Mouse (Mus musculus) neural tube, embryonic 12.5 days (tissue): ENCODE results near the gene Ctla4. TPM values are rescaled to one million over a fixed set of nuclear protein-coding genes. Genes with fewer than 3 reads are reported as not detected.

ENCODE experiments used
- ATAC-seq: fragments of 200-750 bp; cut with Nextera tagmentation; 2 replicates; pipeline ENCODE4 v1.8.0; 2017; ENCODE audit warnings: low read depth, mild to moderate bottlenecking, moderate TSS enrichment, moderate library complexity; ENCODE audit not compliant: low FRiP score
- H3K27ac ChIP-seq: fragments of 300-500 bp; sonication (generic); 2 replicates; pipeline ENCODE4 v1.5.1; 2016
- H3K27me3 ChIP-seq: fragments of 300-500 bp; sonication (generic); replicated peaks from 2 replicates; pipeline ENCODE4 v1.6.1; 2016; ENCODE audit warnings: mild to moderate bottlenecking
- H3K36me3 ChIP-seq: fragments of 300-500 bp; sonication (generic); 2 replicates; pipeline ENCODE4 v1.6.1; 2016; ENCODE audit warnings: mild to moderate bottlenecking
- H3K4me1 ChIP-seq: fragments of 300-500 bp; sonication (generic); 2 replicates; pipeline ENCODE4 v1.6.1; 2016
- H3K4me2 ChIP-seq: fragments of 300-500 bp; sonication (generic); replicated peaks from 2 replicates; pipeline ENCODE4 v1.6.1; 2016; ENCODE audit warnings: mild to moderate bottlenecking
- H3K4me3 ChIP-seq: fragments of 300-500 bp; sonication (generic); 2 replicates; pipeline ENCODE4 v1.5.1; 2016
- H3K9ac ChIP-seq: fragments of 300-500 bp; sonication (generic); 2 replicates; pipeline ENCODE4 v1.6.1; 2016; ENCODE audit warnings: mild to moderate bottlenecking
- H3K9me3 ChIP-seq: fragments of 300-500 bp; sonication (generic); 2 replicates; pipeline ENCODE4 v1.6.1; 2016; ENCODE audit warnings: mild to moderate bottlenecking
- WGBS: fragments of 180-500 bp; shearing (Covaris S2); methylation state at CpG from one replicate; pipeline ENCODE4 v1.1.7; 2016; 5-methylcytosine and 5-hydroxymethylcytosine counted together
- polyA plus RNA-seq: library from polyadenylated mRNA; unstranded; fragments of >200 nt; fragmentation: Nextera tagmentation; extraction: Ambion mirVana; gene quantifications from 2 replicates; pipeline ENCODE4 v1.2.1, GENCODE M21; 2016

The Ctla4 gene
- polyA plus RNA-seq, 1 experiment from 2014 or later: not detected

DNA sequence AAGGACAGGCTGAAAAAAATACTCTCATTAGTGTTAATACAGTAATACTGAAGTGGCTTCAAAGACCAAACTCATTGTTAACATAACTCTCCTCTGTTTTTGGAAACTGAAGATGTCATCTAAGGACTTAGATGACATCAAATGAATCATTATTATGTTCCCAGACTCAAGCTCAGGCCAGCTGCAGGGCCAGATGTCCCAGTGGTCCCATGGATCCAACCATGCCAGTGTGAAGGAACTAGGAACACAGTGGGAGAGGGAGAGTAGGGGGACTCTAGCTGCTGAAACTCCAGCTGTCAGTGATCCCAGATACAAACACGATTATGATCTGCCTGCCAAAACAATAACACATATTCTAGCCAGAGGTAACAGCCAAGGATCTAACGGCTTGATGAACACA lies 51.5 kb downstream of the Ctla4 start:
- H3K9me3 ChIP-seq: no peaks in the 10 kb centered on the region
- ATAC-seq: no peak
- H3K9ac ChIP-seq: no peak overlapping the region
- no peaks in the 10 kb centered on the region for H3K36me3 ChIP-seq
- no peak overlapping the region for H3K27ac ChIP-seq
- H3K4me3 ChIP-seq: no peak overlapping the region
- 83% methylated on average over 2 of the region's 2 CpGs for WGBS
- H3K4me2 ChIP-seq: no peak overlapping the region
- no peaks in the 10 kb centered on the region for H3K27me3 ChIP-seq
- H3K4me1 ChIP-seq: no peaks in the 10 kb centered on the region

DNA sequence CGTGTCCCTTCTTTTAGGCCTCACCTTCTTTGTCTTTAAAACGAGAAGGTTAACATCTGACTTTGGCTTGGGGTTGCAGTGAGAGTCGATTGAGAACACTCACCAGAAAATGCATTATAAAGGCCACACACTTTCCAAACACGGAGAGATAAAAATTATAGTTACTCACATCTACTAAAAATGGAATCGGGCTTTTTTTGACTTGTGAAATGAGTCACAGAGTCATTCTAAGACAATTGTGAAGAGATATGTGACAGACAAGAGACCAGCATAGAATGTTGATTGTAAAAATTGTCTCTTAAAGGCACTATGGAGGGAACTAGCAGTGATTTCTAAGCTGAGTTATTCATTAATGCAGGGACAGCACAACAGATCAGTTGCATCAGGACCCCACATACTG lies 52.2 kb downstream of the Ctla4 start:
- WGBS: 88% methylated on average over 5 of the region's 5 CpGs
- H3K4me1 ChIP-seq: no peaks in the 10 kb centered on the region
- H3K36me3 ChIP-seq: no peaks in the 10 kb centered on the region
- H3K9ac ChIP-seq: no peak overlapping the region
- no peak overlapping the region for H3K4me3 ChIP-seq
- no peak for ATAC-seq
- H3K9me3 ChIP-seq: no peaks in the 10 kb centered on the region
- no peak overlapping the region for H3K27ac ChIP-seq
- no peaks in the 10 kb centered on the region for H3K27me3 ChIP-seq
- no peak overlapping the region for H3K4me2 ChIP-seq

DNA sequence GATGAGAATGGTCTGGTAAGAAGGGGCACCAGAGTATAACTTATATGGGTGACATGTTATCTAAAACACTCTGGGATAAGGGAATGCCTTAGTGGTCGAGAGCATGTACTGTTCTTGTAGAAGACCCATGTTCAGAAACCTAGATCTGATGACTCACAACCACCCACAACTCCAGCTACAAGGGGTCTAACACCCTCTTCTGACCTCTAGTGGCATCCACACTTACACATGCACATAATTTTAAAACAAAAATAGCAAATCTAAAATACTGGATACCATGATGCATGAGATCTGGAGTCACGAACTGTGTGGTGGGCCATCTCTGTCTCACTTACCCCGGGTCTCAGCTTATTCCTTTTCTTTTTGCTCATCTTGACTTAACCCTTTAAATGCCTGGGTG lies 53.2 kb downstream of the Ctla4 start:
- no peak for ATAC-seq
- H3K9ac ChIP-seq: no peak overlapping the region
- H3K36me3 ChIP-seq: no peaks in the 10 kb centered on the region
- H3K4me2 ChIP-seq: no peak overlapping the region
- no peak overlapping the region for H3K27ac ChIP-seq
- no peaks in the 10 kb centered on the region for H3K9me3 ChIP-seq
- no peak overlapping the region for H3K4me3 ChIP-seq
- H3K4me1 ChIP-seq: no peaks in the 10 kb centered on the region
- no peaks in the 10 kb centered on the region for H3K27me3 ChIP-seq
- WGBS: 78% methylated on average over 3 of the region's 3 CpGs

DNA sequence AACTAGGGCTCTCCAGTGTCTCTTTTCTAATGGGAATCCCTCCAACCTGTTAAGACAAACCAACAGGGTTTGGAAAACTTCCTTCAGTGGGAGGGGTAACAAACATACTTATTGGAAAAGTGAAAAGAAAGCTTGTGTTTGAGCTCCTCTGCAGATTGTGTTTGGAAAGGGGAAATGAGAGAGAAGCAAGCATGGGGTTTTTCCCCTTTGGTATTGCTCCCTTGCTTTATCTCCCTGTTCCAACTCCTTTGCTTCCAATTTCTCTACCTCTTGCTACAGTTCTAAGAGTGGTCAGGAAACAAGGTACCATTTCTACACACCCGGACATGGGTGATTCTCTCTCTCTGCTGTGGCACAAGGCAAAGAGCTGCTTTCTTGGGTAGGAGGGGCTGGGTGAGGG lies 53.8 kb downstream of the Ctla4 start:
- H3K27ac ChIP-seq: no peak overlapping the region
- no peaks in the 10 kb centered on the region for H3K4me1 ChIP-seq
- no peaks in the 10 kb centered on the region for H3K36me3 ChIP-seq
- 95% methylated on average over 1 of the region's 1 CpGs for WGBS
- no peak overlapping the region for H3K4me3 ChIP-seq
- no peak overlapping the region for H3K4me2 ChIP-seq
- H3K27me3 ChIP-seq: no peaks in the 10 kb centered on the region
- H3K9me3 ChIP-seq: no peaks in the 10 kb centered on the region
- ATAC-seq: no peak
- H3K9ac ChIP-seq: no peak overlapping the region

DNA sequence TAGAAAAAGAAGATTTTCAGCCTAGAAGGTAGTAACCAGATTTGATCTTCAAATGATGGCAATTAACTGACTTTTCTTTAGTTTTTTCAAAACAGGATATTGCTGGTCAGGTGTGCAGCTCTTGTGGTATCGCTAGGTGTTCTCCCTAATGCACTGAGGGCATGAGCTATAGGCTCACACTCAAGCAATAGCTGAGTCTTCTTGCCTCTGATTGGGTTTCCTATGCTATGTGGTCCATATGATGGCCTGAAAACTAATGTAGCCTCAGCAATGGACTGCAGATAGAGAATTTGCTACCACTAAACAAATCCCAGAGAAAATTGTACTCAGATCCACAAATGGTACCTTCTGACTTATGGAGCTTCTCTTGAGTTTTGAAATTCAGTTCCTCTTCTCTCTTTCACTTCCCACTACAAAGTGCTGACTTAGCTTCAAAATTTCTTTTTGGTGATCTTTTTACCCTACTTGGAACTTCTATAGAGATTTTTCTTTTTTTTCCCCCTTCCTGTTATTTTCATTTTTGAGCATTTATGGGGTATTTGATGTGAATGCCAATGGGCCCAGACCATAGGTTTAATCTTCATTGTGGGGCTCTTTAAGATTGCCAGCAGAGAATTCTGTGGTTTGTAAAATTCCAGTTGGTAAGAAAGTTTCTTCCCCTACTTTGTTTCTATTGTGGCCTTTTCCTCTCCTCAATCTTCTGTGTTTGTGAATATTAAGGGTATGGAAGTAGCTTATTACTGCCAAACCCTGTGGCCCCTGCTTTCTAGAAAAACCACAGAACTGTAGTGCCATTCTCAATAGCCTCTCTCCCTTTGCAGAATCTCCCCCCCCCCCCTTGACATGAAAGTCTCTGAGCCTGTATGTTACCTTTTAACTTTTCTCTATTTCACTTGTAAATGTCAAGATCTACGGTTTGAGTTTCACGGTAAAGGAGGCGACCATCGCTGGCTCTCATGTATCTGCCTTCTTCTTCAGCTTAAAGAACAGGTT lies 54.6 kb downstream of the Ctla4 start:
- WGBS: 95% methylated on average over 5 of the region's 5 CpGs
- Histone ChIP-seq H3K27ac (no peak overlapping the region), H3K9ac (no peak overlapping the region), H3K4me2 (no peak overlapping the region), H3K9me3 (no peaks in the 10 kb centered on the region), H3K27me3 (no peaks in the 10 kb centered on the region), H3K4me1 (no peaks in the 10 kb centered on the region), H3K36me3 (no peaks in the 10 kb centered on the region), H3K4me3 (no peak overlapping the region)
- no peak for ATAC-seq

DNA sequence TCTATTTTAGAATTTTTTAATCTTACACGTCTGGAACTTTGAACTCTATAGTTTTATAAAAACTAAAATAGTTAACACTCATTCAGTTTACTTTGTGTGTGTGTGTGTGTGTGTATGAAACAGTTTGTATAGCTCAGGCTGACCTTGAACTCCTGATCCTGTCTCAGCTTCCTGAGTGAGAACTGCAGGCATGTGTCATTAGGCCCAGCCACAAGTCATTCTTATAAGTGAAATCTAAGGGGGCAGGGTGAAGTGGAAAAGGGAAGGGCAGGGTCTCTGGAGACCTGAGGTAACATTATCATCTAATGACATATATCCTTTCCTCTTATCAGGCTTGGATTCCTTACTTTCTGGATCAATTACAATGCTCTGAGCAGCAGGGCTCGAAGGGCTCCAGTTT lies 56.1 kb downstream of the Ctla4 start:
- no peak overlapping the region for H3K27ac ChIP-seq
- no peaks in the 10 kb centered on the region for H3K27me3 ChIP-seq
- no peaks in the 10 kb centered on the region for H3K36me3 ChIP-seq
- ATAC-seq: no peak
- H3K4me2 ChIP-seq: no peak overlapping the region
- no peaks in the 10 kb centered on the region for H3K4me1 ChIP-seq
- no peak overlapping the region for H3K9ac ChIP-seq
- no peaks in the 10 kb centered on the region for H3K9me3 ChIP-seq
- no peak overlapping the region for H3K4me3 ChIP-seq
- 84% methylated on average over 2 of the region's 2 CpGs for WGBS

DNA sequence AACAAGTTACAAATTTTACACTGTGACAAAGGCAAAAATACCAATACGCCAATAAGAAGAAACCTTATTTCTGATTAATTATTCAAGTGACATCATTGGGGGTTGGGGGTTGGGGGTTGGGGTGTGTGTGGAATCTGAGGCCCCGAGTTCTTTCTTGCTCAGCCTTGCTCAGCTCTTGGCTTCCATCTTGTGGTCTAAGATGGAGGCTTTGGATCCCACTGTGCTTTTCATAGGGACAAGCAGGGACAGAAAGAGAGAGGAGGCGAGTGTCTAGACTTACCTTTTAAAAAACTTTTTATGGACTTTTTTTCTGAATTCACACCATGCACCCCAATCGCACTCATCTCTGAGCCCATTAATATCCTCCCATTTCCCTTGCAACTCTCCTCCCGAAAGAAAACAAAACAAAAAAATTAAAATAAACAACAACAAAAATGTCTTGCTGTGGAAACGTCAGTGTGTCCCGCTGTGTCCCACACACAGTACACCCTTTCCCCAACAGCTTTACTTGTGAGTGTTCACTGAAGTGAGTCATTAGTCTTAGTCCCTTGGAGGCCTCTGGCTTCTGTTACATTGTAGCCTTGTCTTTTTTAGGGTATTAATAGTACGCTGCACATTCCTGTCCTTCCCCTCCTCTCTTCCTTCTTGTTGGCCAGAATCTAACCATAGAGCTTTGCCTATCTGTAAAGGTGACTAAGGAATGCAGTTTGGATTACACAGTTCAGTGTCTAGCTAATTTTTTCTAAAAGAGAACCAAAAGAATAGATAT lies 59.0 kb downstream of the Ctla4 start:
- Histone ChIP-seq H3K9ac (no peak overlapping the region), H3K4me1 (no peaks in the 10 kb centered on the region), H3K27me3 (no peaks in the 10 kb centered on the region), H3K4me2 (no peak overlapping the region), H3K9me3 (no peaks in the 10 kb centered on the region), H3K4me3 (no peak overlapping the region), H3K27ac (no peak overlapping the region), H3K36me3 (no peaks in the 10 kb centered on the region)
- no peak for ATAC-seq
- WGBS: 82% methylated on average over 8 of the region's 8 CpGs

DNA sequence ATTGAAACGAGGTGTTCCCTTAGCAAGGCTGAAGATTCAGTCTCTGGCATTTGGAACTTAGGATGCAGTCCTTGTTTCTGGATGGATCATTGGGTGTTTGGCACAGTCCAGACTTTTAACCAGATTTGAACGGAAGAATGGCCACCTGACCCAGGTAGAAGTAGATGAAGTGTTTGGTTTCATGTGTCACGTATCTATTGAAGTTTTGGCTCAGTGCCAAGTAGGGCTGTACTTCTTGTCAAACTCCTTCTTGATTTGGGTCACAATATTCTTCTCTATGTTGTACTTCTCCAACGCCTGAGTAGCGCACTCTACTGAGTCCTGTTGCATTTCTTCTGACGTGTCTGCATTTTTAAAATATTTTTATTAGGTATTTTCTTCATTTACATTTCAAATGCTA lies 61.3 kb downstream of the Ctla4 start:
- no peak for ATAC-seq
- Histone ChIP-seq H3K4me2 (no peak overlapping the region), H3K4me3 (no peak overlapping the region), H3K9me3 (no peaks in the 10 kb centered on the region), H3K27me3 (no peaks in the 10 kb centered on the region), H3K4me1 (no peaks in the 10 kb centered on the region), H3K9ac (no peak overlapping the region), H3K27ac (no peak overlapping the region), H3K36me3 (no peaks in the 10 kb centered on the region)
- WGBS: 91% methylated on average over 6 of the region's 6 CpGs

DNA sequence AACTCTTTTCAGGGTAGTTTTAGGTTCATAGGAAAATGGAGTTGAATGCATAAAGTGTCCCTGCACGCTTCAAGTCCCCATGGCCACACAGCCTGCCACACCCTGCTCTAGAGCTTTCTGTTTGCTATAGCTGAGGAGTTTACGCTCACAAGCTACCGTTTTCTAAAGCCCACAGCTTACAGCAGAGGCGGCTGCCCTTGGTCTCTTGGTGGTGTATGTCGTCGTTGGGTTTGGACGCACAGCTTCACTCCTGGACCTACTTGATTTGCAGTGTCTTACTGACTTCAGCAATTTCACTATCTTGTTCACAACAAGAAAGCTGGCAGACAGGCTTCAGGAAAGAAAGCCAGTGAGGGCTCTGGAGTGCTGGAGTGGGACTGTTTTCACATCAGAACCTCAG lies 66.2 kb downstream of the Ctla4 start:
- Histone ChIP-seq H3K36me3 (no peaks in the 10 kb centered on the region), H3K4me3 (no peak overlapping the region), H3K4me2 (no peak overlapping the region), H3K27me3 (no peaks in the 10 kb centered on the region), H3K9me3 (no peaks in the 10 kb centered on the region), H3K9ac (no peak overlapping the region), H3K27ac (no peak overlapping the region), H3K4me1 (no peaks in the 10 kb centered on the region)
- 77% methylated on average over 7 of the region's 7 CpGs for WGBS
- ATAC-seq: no peak

DNA sequence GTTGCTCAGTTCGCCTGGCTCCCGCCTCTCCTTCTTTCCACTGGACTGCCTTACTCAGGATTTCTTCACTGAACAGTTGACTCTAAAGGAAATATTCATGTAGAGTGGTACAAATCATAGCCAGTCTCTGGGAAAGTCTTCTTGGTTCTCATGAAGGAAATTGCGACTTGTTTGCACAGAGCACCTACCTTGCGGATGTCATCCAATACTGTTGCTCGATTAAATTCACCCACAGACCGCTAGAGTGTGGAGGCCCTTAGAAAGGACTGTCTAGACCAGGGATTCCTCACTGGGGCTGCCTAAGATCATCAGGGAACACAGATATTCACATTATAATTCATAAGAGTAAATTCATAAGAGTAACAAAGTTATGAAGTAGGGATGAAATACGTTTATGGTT lies 66.9 kb downstream of the Ctla4 start:
- Histone ChIP-seq H3K9ac (no peak overlapping the region), H3K4me2 (no peak overlapping the region), H3K4me1 (no peaks in the 10 kb centered on the region), H3K27ac (no peak overlapping the region), H3K9me3 (no peaks in the 10 kb centered on the region), H3K4me3 (no peak overlapping the region), H3K36me3 (no peaks in the 10 kb centered on the region), H3K27me3 (no peaks in the 10 kb centered on the region)
- 91% methylated on average over 7 of the region's 7 CpGs for WGBS
- ATAC-seq: no peak

DNA sequence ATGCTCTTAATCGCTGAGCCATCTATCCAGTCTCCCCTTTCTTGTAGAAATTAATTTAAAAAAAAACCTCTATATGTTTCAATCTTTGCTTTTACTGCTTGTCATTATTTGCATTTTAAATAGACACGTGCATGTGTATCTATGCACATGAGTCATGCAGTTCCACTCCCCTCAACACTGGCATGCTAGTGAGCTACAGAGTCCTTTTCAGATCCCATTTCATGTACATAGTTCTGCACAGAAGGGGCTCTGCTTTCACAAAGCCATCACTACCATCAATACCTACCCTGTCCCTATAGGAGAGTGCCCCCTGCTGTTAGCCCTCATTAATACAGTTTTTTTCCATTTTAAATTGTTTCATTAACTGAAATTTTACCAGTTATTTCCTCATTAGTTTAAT lies 68.0 kb downstream of the Ctla4 start:
- Histone ChIP-seq H3K27ac (no peak overlapping the region), H3K27me3 (no peaks in the 10 kb centered on the region), H3K36me3 (no peaks in the 10 kb centered on the region), H3K4me1 (no peaks in the 10 kb centered on the region), H3K9me3 (no peaks in the 10 kb centered on the region), H3K4me2 (no peak overlapping the region), H3K4me3 (no peak overlapping the region), H3K9ac (no peak overlapping the region)
- ATAC-seq: no peak; the same call in 1 of the 2 replicates
- WGBS: 72% methylated on average over 2 of the region's 2 CpGs

DNA sequence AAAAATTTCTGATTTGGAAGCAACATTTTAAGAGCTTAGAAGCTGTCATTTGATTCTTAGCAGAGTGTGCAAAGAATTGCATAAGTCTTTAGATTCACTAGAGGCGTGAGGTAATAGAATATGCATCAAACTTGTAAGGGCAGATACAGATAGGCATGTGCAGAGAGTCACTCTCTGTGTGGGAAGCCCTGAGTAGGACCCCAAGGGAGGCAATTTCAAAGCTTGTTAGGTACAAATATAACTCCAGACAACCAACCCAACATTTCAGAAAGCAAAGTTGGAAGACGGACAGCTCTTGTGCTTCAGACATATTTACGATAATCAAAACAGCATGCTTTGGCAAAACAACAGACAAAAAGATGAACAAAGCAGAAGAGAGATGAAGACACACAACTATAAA lies 68.4 kb downstream of the Ctla4 start:
- Histone ChIP-seq H3K4me1 (no peaks in the 10 kb centered on the region), H3K27me3 (no peaks in the 10 kb centered on the region), H3K36me3 (no peaks in the 10 kb centered on the region), H3K4me3 (no peak overlapping the region), H3K27ac (no peak overlapping the region), H3K9me3 (no peaks in the 10 kb centered on the region), H3K9ac (no peak overlapping the region), H3K4me2 (no peak overlapping the region)
- no peak for ATAC-seq
- 88% methylated on average over 3 of the region's 3 CpGs for WGBS
